Mouse (Mus musculus): Measurements from ENCODE around the gene Rpl11.

DNA sequence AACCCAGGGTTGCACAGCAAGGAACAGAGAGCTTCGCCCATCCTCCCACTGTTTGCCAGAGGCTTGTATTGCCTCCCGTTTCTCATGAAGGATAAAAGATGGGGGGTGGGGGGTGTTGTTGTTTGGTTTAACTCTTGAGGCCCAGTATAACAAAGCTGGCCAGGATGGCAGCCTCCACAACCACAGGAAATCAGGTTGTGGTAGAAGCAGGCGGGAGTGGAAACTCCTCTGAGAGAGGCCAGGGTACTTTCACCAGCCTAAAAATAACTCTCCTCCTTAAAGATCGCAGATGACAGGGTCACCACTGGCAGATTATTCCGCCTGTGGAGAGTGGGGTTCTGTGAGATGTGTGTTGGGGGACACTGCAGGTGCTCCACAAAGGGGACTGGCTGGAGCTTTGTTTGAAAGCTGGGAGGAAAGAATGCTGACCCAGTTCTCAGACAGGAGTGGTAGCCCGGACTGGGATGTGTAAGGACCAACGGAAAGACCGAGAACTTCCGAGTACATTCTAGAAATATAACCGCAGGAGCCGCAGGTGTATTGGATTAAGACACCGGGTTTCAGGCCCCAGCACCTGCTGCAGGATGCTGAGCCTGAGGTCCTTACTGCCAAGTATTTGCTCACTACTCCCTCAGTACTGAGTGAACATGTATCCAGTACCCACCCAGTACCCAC is 47.3 kb upstream of the Rpl11 start:
- TF ChIP-seq CTCF (IDR thresholded peaks at IDR 0.05; ENCODE audit: insufficient read depth, low read length) (no peak), POLR2A (IDR thresholded peaks at IDR 0.05; ENCODE audit: borderline replicate concordance, extremely low read depth, low read depth, low read length) (no peak)
